Mouse (Mus musculus): ENCODE results near the gene Gna13.

- TF ChIP-seq HCFC1 (IDR thresholded peaks at IDR 0.05; ENCODE audit: borderline replicate concordance, insufficient read depth, low read length) (no peak), MAFK (IDR thresholded peaks at IDR 0.05; ENCODE audit: insufficient read depth, low read depth, low read length) (no peak), ZC3H11A (IDR thresholded peaks at IDR 0.05; ENCODE audit: borderline replicate concordance, low read depth, low read length) (no peak), CHD2 (IDR thresholded peaks at IDR 0.05; ENCODE audit: low read depth, low read length) (no peak), ZNF384 (IDR thresholded peaks at IDR 0.05; ENCODE audit: low read depth, low read length) (no peak)
Measured at GRCm38 (mm10) chr11:109353391-109354235, 9.0 kb upstream of the Gna13 start.

Data from ES-E14 (cell line).